Mouse (Mus musculus) stomach, postnatal 0 days (tissue): ENCODE measurements around the gene Vps13d. TPM values are rescaled to one million over a fixed set of nuclear protein-coding genes. Genes with fewer than 3 reads are reported as not detected.

ENCODE experiments used
- ATAC-seq: fragments of 200-750 bp; cut with Nextera tagmentation; 2 replicates; pipeline ENCODE4 v1.8.0; 2017; ENCODE audit not compliant: low FRiP score, low TSS enrichment
- DNase-seq: peaks from one replicate; pipeline ENCODE4 v3.0.0-alpha.2; 2016; ENCODE audit warnings: low spot score
- H3K27ac ChIP-seq: fragments of 300-500 bp; sonication (generic); replicated peaks from 2 replicates; pipeline ENCODE4 v1.5.1; 2014; ENCODE audit warnings: mild to moderate bottlenecking, control low read depth
- H3K27me3 ChIP-seq: fragments of 300-500 bp; sonication (generic); 2 replicates; pipeline ENCODE4 v1.6.1; 2014; ENCODE audit warnings: low read length; ENCODE audit not compliant: control insufficient read depth, insufficient read depth
- H3K36me3 ChIP-seq: fragments of 300-500 bp; sonication (generic); 2 replicates; pipeline ENCODE4 v1.6.1; 2014; ENCODE audit warnings: low read length, mixed read lengths; ENCODE audit not compliant: control insufficient read depth, insufficient read depth
- H3K4me1 ChIP-seq: fragments of 300-500 bp; sonication (generic); replicated peaks from 2 replicates; pipeline ENCODE4 v1.6.1; 2014; ENCODE audit warnings: antibody characterized with exemption; ENCODE audit not compliant: control insufficient read depth, insufficient read depth
- H3K4me2 ChIP-seq: fragments of 300-500 bp; sonication (generic); replicated peaks from 2 replicates; pipeline ENCODE4 v1.6.1; 2014; ENCODE audit warnings: low read depth, mild to moderate bottlenecking, control low read depth, moderate library complexity
- H3K4me3 ChIP-seq: fragments of 300-500 bp; sonication (generic); 2 replicates; pipeline ENCODE4 v1.5.1; 2014; ENCODE audit warnings: low read depth, low read length, control low read depth
- H3K9ac ChIP-seq: fragments of 300-500 bp; sonication (generic); 2 replicates; pipeline ENCODE4 v1.6.1; 2014; ENCODE audit warnings: mild to moderate bottlenecking, low read length, control low read depth, mixed read lengths
- H3K9me3 ChIP-seq: fragments of 300-500 bp; sonication (generic); 2 replicates; pipeline ENCODE4 v1.6.1; 2016; ENCODE audit warnings: low read length; ENCODE audit not compliant: control insufficient read depth
- CTCF ChIP-seq: IDR thresholded peaks from 2 replicates; pipeline ENCODE4 v1.5.1; 2016; ENCODE audit warnings: antibody characterized with exemption, low read depth, mild to moderate bottlenecking, moderate library complexity
- EP300 ChIP-seq: optimal IDR thresholded peaks from 2 replicates; pipeline ENCODE3; 2016; ENCODE audit warnings: antibody characterized with exemption
- WGBS: fragments of 180-500 bp; shearing (Covaris S2); extraction: QIAGEN DNeasy Blood & Tissue Kit; methylation state at CpG from one replicate; pipeline ENCODE4 v1.1.7; 2014; 5-methylcytosine and 5-hydroxymethylcytosine counted together
- polyA plus RNA-seq: library from polyadenylated mRNA; unstranded; fragments of >200 nt; fragmentation: Nextera tagmentation; extraction: Ambion mirVana; gene quantifications from 2 replicates; pipeline ENCODE4 v1.2.1, GENCODE M21; 2015

Vps13d gene
- polyA plus RNA-seq, 1 experiment from 2014 or later = 7.2 TPM

DNA sequence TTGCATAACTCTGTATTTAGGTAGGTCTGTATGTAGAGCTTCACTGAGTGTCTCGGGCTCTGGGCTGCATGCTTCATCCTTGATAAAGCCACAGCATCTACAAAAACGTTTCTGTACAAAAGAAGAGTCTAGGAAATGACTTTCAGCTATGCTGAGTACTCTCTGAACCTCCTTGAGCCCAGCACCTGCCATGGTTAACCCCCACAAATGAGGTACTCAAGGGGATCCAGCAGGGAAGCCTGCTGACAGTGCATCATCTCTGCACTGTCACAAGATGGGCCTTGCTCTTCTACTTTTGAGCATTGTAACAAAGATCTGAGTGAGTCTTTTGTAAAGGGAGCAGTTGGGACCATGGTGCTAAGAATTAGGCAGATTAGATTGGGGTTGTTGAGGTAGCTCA is 162.2 kb downstream of the Vps13d start:
- Histone ChIP-seq H3K36me3 (peaks cover 4% of the 10 kb centered on the region; the same call in 1 of the 2 replicates), H3K4me1 (peaks cover 8% of the 10 kb centered on the region; the same call in 1 of the 2 replicates), H3K27me3 (no peaks in the 10 kb centered on the region), H3K9me3 (no peaks in the 10 kb centered on the region), H3K27ac (no peak overlapping the region), H3K4me2 (no peak overlapping the region), H3K4me3 (no peak overlapping the region), H3K9ac (no peak overlapping the region)
- ATAC-seq (no peak), DNase-seq (no peak)
- WGBS = 68% methylated on average over 2 of the region's 2 CpGs
- TF ChIP-seq EP300 (no peak), CTCF (no peak)

DNA sequence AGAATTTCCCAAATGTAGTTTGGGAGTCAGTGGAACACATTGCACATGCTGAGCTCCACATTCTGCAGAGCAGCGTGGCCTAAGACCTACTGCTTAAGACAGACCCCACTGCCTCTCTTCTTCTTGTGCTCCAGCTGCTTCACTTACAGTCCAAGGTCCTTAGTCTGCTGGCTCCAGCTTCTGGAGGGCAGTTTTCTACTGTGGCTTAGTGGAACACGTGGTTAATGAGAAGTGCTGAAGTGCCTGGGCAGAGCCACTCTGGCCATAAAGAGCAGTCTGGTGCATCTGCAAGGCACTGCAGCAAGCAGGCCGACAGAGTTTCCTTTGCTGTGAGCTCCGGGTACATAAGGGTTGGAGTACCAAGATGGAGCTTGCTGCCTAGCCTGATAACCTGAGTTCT is 163.3 kb downstream of the Vps13d start:
- TF ChIP-seq EP300 (no peak), CTCF (no peak)

DNA sequence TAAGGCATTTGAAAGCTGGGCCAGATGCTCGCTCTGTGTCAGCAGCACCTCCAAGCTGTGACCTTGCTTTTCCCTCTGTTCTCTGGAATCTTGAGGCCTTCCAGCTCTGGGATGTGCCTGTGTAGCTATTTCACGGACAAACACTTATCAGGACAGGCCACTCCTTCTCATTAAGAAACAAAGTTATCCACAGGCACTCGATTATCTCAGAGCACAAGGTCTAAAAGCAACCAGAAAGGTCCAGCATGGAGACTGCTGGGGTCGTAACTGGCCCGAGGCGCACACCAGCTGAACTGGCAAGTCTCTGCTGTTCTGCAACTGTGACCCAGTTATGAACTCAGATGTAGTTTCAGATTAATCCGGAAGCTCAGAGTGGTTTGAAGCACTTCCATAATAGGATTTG is 168.4 kb downstream of the Vps13d start:
- H3K9ac ChIP-seq = no peak overlapping the region
- no peaks in the 10 kb centered on the region for H3K36me3 ChIP-seq
- peak; percentile 45 for ATAC-seq
- 22% methylated on average over 7 of the region's 7 CpGs for WGBS
- peaks cover 10% of the 10 kb centered on the region for H3K4me1 ChIP-seq
- H3K27me3 ChIP-seq = no peaks in the 10 kb centered on the region
- H3K4me2 ChIP-seq = no peak overlapping the region
- DNase-seq = no peak
- H3K4me3 ChIP-seq = no peak overlapping the region
- TF ChIP-seq EP300 (no peak), CTCF (no peak)
- H3K27ac ChIP-seq = peak overlapping the region; percentile 84
- H3K9me3 ChIP-seq = no peaks in the 10 kb centered on the region

More for the DNA sequence above, 163.3 kb downstream of the Vps13d start:
- Histone ChIP-seq H3K9ac (no peak overlapping the region), H3K27ac (no peak overlapping the region), H3K9me3 (no peaks in the 10 kb centered on the region), H3K4me3 (no peak overlapping the region), H3K36me3 (no peaks in the 10 kb centered on the region), H3K4me2 (no peak overlapping the region), H3K27me3 (no peaks in the 10 kb centered on the region), H3K4me1 (peaks cover 10% of the 10 kb centered on the region; the same call in 1 of the 2 replicates)
- no peak for ATAC-seq
- WGBS = 78% methylated on average over 4 of the region's 4 CpGs
- DNase-seq = no peak

DNA sequence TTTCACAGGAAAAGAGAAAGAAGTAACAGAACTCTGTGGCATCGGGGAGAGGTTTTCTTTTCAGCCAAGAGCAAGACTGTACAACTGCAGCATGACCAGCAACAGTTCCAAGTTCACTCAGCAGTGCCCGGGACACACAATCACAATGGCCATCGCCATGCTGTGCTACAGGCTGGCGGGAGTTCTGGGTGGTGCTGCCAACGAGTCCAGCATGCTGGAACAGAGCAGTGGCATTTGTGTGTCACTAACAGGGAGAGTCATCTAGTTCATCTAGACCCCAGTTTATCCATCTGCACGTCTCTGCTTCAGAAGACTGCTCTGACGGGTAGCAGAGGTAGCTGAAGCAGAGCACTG is 169.4 kb downstream of the Vps13d start:
- no peaks in the 10 kb centered on the region for H3K27me3 ChIP-seq
- no peak for DNase-seq
- H3K9ac ChIP-seq = peak overlapping the region; percentile 31; the same call in 1 of the 2 replicates
- no peak for ATAC-seq
- TF ChIP-seq CTCF = no peak
- no peak for TF ChIP-seq EP300
- H3K27ac ChIP-seq = peak overlapping the region; percentile 84
- WGBS = 48% methylated on average over 7 of the region's 7 CpGs
- no peaks in the 10 kb centered on the region for H3K36me3 ChIP-seq
- H3K9me3 ChIP-seq = no peaks in the 10 kb centered on the region
- no peak overlapping the region for H3K4me2 ChIP-seq
- peaks cover 10% of the 10 kb centered on the region for H3K4me1 ChIP-seq
- H3K4me3 ChIP-seq = no peak overlapping the region

DNA sequence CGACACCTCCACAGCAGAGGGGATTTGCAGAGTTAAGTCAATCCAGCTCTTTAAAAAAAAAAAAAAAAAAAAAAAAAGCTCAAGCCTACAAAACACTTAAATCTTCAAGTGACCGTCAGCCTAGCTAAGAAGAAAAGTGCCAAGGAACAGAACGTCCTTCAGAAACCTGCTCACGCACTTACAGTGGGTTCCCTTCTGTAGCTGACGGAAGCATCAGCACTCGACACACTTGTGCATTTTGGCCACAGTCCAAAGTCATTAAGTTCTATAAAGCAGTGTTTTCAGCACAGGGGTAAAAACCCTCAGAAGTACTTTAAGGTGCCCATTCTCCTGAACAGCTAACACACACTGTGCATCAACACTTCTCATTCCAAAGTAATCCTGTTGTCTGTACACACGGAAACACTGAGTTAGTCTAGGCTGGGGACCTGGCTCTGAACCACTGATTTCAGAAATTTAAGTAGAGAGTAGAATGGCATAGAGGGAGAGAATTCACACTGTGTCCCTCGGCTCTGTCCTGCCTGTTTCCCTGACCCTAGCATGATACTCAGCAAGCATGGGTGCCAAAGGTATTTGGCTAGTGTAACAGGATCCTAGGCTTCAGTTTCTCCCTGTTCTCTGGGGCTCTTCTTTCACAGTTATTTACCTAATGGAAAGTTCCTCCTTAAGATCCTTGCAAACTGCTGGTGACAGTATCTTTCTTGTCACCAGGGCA is 170.0 kb downstream of the Vps13d start:
- ATAC-seq (peak; percentile 18; the same call in 1 of the 2 replicates), DNase-seq (no peak)
- Histone ChIP-seq H3K4me1 (peaks cover 10% of the 10 kb centered on the region), H3K27me3 (no peaks in the 10 kb centered on the region), H3K9me3 (no peaks in the 10 kb centered on the region), H3K36me3 (no peaks in the 10 kb centered on the region; the same call in 1 of the 2 replicates), H3K9ac (peak overlapping the region; percentile 31; the same call in 1 of the 2 replicates), H3K4me2 (no peak overlapping the region), H3K4me3 (no peak overlapping the region), H3K27ac (peak overlapping the region; percentile 56)
- no peak for TF ChIP-seq CTCF
- TF ChIP-seq EP300 = no peak
- WGBS = 30% methylated on average over 8 of the region's 8 CpGs

DNA sequence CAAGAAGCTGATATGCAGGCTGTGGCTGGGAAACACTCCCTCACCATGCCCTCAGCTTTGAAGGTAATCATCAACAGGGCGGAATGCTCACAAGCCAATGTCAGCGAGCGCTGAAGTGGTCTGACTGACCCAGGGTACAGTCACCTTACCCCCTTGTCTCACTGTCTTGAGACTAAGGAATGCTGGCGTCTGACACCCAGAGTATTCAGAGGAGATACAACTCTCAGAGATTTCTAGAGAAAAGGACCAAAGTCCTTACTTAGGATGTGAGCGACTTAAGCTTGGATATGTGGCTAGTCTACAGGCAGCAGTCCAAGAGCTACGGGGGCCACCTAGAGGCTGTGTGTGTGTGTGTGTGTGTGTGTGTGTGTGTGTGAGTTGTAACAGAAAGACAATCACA is 170.9 kb downstream of the Vps13d start:
- Histone ChIP-seq H3K9ac (no peak overlapping the region), H3K27me3 (no peaks in the 10 kb centered on the region), H3K9me3 (no peaks in the 10 kb centered on the region), H3K36me3 (no peaks in the 10 kb centered on the region; the same call in 1 of the 2 replicates), H3K27ac (no peak overlapping the region), H3K4me3 (no peak overlapping the region), H3K4me1 (peaks cover 10% of the 10 kb centered on the region), H3K4me2 (no peak overlapping the region)
- TF ChIP-seq EP300 (no peak), CTCF (peak; percentile 35)
- no peak for DNase-seq
- no peak for ATAC-seq
- WGBS = 80% methylated on average over 6 of the region's 6 CpGs
